Mouse (Mus musculus): Measurements from ENCODE around the gene Hspa1l. TPM values are rescaled to one million over a fixed set of nuclear protein-coding genes. Genes with fewer than 3 reads are reported as not detected.
"Not testable (repeated sequence)": the region's sequence is repeated elsewhere in the genome, so short reads cannot be mapped to it uniquely, and the experiment has no call there.

Hspa1l gene
- polyA plus RNA-seq, 2 experiments, result 0.47 to 0.85 TPM

DNA sequence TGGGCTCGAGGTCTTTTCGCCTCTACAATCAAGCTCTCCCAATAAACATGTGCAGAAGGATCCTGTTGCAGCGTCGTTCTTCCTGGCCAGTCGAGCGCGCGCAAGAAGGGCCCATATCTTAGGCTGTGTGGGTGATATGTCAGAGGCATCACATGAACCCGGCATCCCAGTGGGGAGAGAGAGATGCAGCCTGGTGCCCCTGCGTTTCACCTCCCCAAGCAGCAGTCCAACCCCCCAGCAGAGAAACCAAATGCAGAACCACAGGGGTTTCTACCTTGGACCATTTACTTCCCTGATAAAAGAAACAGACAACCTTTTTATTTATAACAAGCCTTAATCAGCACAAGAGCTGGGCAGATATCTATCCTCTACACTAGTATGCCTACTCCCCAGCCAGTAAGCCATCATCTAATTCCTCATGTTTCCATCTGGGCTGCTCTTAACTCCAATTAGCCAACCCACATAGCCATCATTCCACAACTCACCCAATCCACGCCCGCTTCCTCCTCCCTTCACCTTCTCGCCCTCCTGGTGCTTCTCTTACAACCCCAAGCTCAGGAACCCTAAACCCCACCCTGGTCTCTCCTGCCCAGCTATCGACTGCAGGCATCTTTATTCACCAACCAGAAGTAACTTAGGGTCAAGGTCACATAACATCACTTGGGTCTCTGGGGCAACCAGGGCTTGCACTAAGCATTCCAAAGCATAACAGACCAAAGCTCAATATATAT lies 24.1 kb downstream of the Hspa1l start:
- H3K4me2 ChIP-seq (replicated peaks; ENCODE audit: low read depth, low read length, severe bottlenecking), result no peak overlapping the region

DNA sequence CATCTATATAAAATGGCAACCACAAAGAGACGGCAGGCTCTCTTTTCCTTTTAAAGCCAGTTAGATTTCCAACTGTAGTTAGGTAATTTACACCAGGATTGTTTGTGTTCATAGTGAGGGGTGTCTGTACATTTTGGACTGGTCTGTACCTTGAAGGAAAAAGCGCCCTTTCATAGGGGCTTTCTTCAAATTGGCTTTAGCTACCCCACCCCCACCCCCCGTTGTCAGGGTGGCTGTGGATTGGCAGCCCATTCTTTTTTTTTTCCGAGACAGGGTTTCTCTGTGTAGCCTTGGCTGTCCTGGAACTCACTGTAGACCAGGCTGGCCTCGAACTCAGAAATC lies 24.6 kb downstream of the Hspa1l start:
- no peak overlapping the region for H3K27ac ChIP-seq (replicated peaks; ENCODE audit: low read depth, low read length)
- no peaks in the 10 kb centered on the region for H3K9me3 ChIP-seq (ENCODE audit: control insufficient read depth, low read length)
- no peak for TF ChIP-seq POLR2A (IDR thresholded peaks at IDR 0.05; ENCODE audit: borderline replicate concordance, extremely low read depth, insufficient read depth, insufficient read length)
- no peak overlapping the region for H3K4me3 ChIP-seq (replicated peaks; ENCODE audit: low read length)
- ATAC-seq (ENCODE audit: low FRiP score, low read depth) (no peak), DNase-seq (ENCODE audit: low spot score) (no peak)
- no peak overlapping the region for H3K4me2 ChIP-seq (replicated peaks; ENCODE audit: low read depth, low read length, severe bottlenecking)
- H3K9ac ChIP-seq (ENCODE audit: low read depth, low read length, severe bottlenecking), result no peak overlapping the region
- H3K36me3 ChIP-seq (ENCODE audit: control insufficient read depth, insufficient read depth, low read length), result peaks cover 9% of the 10 kb centered on the region
- WGBS, result 88% methylated on average over 5 of the region's 5 CpGs
- H3K27me3 ChIP-seq (ENCODE audit: control insufficient read depth, insufficient read depth, low read length), result no peaks in the 10 kb centered on the region
- H3K4me1 ChIP-seq (ENCODE audit: control insufficient read depth, insufficient read depth, low read length), result peaks cover 8% of the 10 kb centered on the region

More for the DNA sequence above, 24.1 kb downstream of the Hspa1l start:
- Histone ChIP-seq H3K4me1 (ENCODE audit: control insufficient read depth, insufficient read depth, low read length) (peaks cover 8% of the 10 kb centered on the region; the same call in 1 of the 2 replicates), H3K9ac (ENCODE audit: low read depth, low read length, severe bottlenecking) (no peak overlapping the region), H3K9me3 (ENCODE audit: control insufficient read depth, low read length) (no peaks in the 10 kb centered on the region), H3K27ac (replicated peaks; ENCODE audit: low read depth, low read length) (no peak overlapping the region), H3K27me3 (ENCODE audit: control insufficient read depth, insufficient read depth, low read length) (no peaks in the 10 kb centered on the region), H3K36me3 (ENCODE audit: control insufficient read depth, insufficient read depth, low read length) (peaks cover 9% of the 10 kb centered on the region), H3K4me3 (replicated peaks; ENCODE audit: low read length) (no peak overlapping the region)
- no peak for TF ChIP-seq POLR2A (IDR thresholded peaks at IDR 0.05; ENCODE audit: borderline replicate concordance, extremely low read depth, insufficient read depth, insufficient read length)
- ATAC-seq (ENCODE audit: low FRiP score, low read depth) (no peak), DNase-seq (ENCODE audit: low spot score) (no peak)
- 94% methylated on average over 12 of the region's 14 CpGs for WGBS

DNA sequence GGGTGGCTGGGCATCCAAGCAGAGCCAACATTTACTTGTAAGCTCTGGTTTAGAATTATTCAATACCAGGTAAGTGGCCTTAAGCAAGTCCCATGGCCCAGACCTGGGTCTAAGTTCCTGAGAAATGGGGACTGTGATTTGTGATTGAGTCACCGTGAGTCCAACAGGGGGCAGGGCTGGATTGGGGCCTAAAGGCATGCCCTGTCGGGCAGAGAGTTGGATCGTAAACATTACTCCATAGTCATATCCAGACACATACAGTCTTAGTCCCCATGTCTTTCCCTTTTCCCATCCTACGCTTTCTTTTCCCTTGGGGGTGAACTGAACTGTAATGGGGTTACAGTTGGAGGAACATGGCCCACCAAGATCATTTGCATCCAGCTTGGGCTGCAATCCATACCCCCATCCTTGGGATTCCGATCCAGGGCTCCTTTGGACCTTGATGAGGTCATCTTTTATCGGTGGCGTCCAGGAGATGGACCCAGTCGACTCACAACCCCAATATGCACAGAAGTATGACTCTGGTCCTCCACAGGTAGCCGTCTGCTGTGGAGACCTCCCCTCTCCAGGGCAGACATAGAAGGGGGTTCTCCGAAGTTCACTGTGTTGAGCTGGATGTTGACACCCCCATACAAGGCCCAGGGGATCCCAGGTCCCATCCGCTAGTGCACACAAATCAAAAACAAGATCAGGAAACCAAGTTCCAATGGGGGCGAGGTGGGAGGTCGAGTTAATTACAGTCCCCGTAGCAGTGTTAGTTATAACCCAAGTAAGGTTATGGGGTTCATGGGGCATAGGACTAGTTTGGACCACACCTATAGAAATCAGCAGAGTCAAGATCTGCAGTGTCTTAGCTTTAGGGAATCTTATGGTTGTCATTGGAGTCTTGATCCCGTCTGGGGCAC lies 26.3 kb downstream of the Hspa1l start:
- Histone ChIP-seq H3K9me3 (ENCODE audit: control insufficient read depth, low read length) (no peaks in the 10 kb centered on the region), H3K36me3 (ENCODE audit: control insufficient read depth, insufficient read depth, low read length) (peaks cover 9% of the 10 kb centered on the region), H3K27ac (replicated peaks; ENCODE audit: low read depth, low read length) (no peak overlapping the region), H3K4me3 (replicated peaks; ENCODE audit: low read length) (no peak overlapping the region; the same call in 1 of the 2 replicates), H3K27me3 (ENCODE audit: control insufficient read depth, insufficient read depth, low read length) (no peaks in the 10 kb centered on the region), H3K4me2 (replicated peaks; ENCODE audit: low read depth, low read length, severe bottlenecking) (peak overlapping the region; percentile 65; the same call in 1 of the 2 replicates), H3K9ac (ENCODE audit: low read depth, low read length, severe bottlenecking) (no peak overlapping the region), H3K4me1 (ENCODE audit: control insufficient read depth, insufficient read depth, low read length) (peaks cover 18% of the 10 kb centered on the region)
- no peak for DNase-seq (ENCODE audit: low spot score)
- 91% methylated on average over 15 of the region's 15 CpGs for WGBS
- no peak for ATAC-seq (ENCODE audit: low FRiP score, low read depth)
- no peak for TF ChIP-seq POLR2A (IDR thresholded peaks at IDR 0.05; ENCODE audit: borderline replicate concordance, extremely low read depth, insufficient read depth, insufficient read length)

DNA sequence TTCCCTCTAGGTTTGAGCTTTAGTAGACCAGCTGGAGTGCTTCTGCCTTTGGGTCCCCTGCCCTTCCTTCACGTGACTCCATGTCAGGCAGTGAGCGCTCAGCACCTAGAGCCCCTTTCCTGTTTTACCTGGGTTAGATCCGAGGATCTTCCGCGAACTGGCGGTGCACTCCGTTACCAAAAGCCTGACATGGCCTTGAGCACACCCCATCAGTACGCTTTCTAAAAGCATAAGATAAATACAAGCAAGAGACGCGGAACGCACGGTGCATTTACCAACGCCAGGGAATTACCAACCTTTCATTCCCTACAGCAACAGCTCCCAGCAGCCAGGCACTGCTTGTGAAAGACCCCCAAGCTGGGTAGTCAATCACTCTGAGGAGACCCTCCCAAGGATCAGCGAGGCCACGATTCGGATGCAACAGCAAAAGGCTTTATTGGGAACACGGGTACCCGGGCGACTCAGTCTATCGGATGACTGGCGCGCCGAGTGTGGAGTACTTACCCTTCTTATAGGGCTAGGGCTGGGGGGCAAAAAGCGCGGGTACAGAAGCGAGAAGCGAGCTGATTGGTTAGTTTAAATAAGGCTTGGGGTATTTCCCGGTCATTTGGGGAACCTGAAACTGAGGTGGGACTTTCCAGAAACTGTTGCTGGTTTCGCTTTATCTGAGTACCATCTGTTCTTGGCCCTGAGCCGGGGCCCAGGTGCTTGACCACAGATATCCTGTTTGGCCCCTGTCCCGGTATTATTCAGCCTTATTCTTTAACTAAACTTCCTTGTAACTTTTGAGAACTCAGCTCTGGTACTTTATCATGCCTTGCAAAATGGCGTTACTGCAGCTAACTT lies 27.6 kb downstream of the Hspa1l start:
- H3K36me3 ChIP-seq (ENCODE audit: control insufficient read depth, insufficient read depth, low read length), result peaks cover 21% of the 10 kb centered on the region
- DNase-seq (ENCODE audit: low spot score); H3K27me3 ChIP-seq (ENCODE audit: control insufficient read depth, insufficient read depth, low read length); ATAC-seq (ENCODE audit: low FRiP score, low read depth); H3K9me3 ChIP-seq (ENCODE audit: control insufficient read depth, low read length): not testable (repeated sequence)
- H3K4me1 ChIP-seq (ENCODE audit: control insufficient read depth, insufficient read depth, low read length), result peaks cover 18% of the 10 kb centered on the region
- peak overlapping the region; percentile 99 for H3K27ac ChIP-seq (replicated peaks; ENCODE audit: low read depth, low read length)
- peak overlapping the region; percentile 91 for H3K4me3 ChIP-seq (replicated peaks; ENCODE audit: low read length)
- H3K9ac ChIP-seq (ENCODE audit: low read depth, low read length, severe bottlenecking), result peak overlapping the region; percentile 78
- H3K4me2 ChIP-seq (replicated peaks; ENCODE audit: low read depth, low read length, severe bottlenecking), result peak overlapping the region; percentile 88
- 20% methylated on average over 29 of the region's 32 CpGs for whole genome bisulfite sequencing

Measured in limb, embryonic 14.5 days (tissue).